Mouse (Mus musculus) cortical plate, adult 2 months (tissue): ENCODE measurements at regions not wholly inside any gene's neighbourhood (a gene's known extent, or its start where the extent isn't known, plus 50 kb on each side); places are given as distances from the start of the nearest gene placed in this dataset.

Experiments used
- H3K27ac ChIP-seq: fragments of 200-500 bp; 2 replicates; pipeline ENCODE4 v1.5.1; 2012; ENCODE audit warnings: low read length, control low read depth, inconsistent platforms; ENCODE audit not compliant: insufficient read depth
- H3K4me1 ChIP-seq: fragments of 200-500 bp; 2 replicates; pipeline ENCODE4 v1.6.1; 2011; ENCODE audit warnings: low read length; ENCODE audit not compliant: control insufficient read depth, insufficient read depth
- H3K4me3 ChIP-seq: fragments of 200-500 bp; 2 replicates; pipeline ENCODE4 v1.5.1; 2011; ENCODE audit warnings: mild to moderate bottlenecking, low read length, control low read depth; ENCODE audit not compliant: insufficient read depth
- CTCF ChIP-seq: fragments of 200-500 bp; IDR thresholded peaks from 2 replicates; pipeline ENCODE4 v1.5.1; 2011; ENCODE audit warnings: mild to moderate bottlenecking, control low read depth, low read length; ENCODE audit not compliant: insufficient read depth; ENCODE audit errors: extremely low read depth
- POLR2A ChIP-seq: fragments of 200-500 bp; IDR thresholded peaks from 2 replicates; pipeline ENCODE4 v1.6.1; 2011; ENCODE audit warnings: mild to moderate bottlenecking, low read length, control low read depth; ENCODE audit not compliant: insufficient read depth; ENCODE audit errors: extremely low read depth

GRCm38 (mm10) chr2:45650271-45650985, 533.2 kb upstream of the Zeb2 start:
- Histone ChIP-seq H3K4me3 (no peak overlapping the region), H3K27ac (no peak overlapping the region), H3K4me1 (no peaks in the 10 kb centered on the region)
- TF ChIP-seq POLR2A (no peak), CTCF (no peak)

GRCm38 (mm10) chr2:45647846-45648245, 530.7 kb upstream of the Zeb2 start:
- no peak overlapping the region for H3K4me3 ChIP-seq
- H3K4me1 ChIP-seq, result no peaks in the 10 kb centered on the region
- TF ChIP-seq POLR2A, result no peak
- no peak for TF ChIP-seq CTCF
- H3K27ac ChIP-seq, result no peak overlapping the region

DNA sequence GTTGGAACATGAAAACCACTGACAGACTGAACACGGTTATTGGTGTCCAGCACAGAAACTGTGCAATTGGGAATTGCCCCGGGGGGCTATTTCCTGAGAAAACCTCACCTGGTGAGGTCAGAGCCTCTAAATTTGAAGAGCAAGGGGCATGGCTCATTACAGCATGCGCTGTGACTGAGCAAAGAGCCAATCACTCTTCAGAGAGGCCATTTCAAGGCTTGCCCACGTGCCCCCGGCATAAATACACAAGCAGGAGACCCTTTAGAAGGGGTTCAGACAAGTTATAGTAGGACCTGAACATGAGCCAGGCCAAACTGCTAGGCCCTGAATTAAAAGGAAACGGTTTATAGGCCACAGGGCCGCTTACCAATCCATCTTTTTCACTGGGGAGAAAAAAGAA, 512.9 kb upstream of the Zeb2 start:
- no peak overlapping the region for H3K4me3 ChIP-seq

DNA sequence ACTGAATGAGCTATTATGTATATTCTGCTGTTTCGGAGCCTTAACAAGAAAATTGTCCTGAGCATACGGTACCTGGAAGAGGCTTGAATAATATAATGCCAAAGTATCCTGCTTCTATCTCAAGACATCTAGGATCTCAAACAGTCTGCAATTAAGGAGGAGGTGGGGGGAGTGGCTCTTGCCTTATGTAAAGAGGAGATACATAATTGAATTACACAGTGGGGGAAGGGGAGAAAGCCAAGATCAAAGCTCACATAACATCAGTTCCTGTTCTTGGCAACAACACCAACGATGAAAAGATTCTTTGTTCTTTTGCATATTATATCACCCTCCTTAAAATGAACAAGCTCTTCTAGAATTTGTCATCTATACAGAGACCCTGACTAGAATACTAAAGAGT, 512.4 kb upstream of the Zeb2 start:
- no peak overlapping the region for H3K4me3 ChIP-seq
- no peak for TF ChIP-seq CTCF
- TF ChIP-seq POLR2A, result no peak
- H3K4me1 ChIP-seq, result no peaks in the 10 kb centered on the region
- no peak overlapping the region for H3K27ac ChIP-seq

More for the DNA sequence above, 512.9 kb upstream of the Zeb2 start:
- no peaks in the 10 kb centered on the region for H3K4me1 ChIP-seq
- TF ChIP-seq CTCF, result no peak
- no peak for TF ChIP-seq POLR2A
- H3K27ac ChIP-seq, result no peak overlapping the region

DNA sequence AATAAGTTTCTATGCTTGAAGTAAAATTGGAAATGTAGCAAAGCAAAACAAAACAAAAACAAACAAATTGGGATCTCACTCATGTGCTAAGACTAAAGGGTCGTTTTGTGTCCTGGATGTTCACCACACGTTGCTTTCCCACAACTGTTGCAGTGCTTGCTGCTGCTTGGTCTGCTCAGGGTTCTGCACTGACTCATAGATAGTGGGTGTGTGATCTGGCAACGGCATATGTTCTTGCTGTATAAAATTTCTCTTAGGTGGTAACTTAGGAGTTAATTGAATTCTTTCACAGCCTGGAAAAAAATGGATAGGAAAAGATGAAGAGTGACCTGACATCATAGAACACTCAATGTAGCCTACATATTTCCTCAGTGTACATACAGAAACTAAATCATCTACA, 505.9 kb upstream of the Zeb2 start:
- Histone ChIP-seq H3K27ac (no peak overlapping the region), H3K4me1 (no peaks in the 10 kb centered on the region), H3K4me3 (no peak overlapping the region)
- TF ChIP-seq CTCF (no peak), POLR2A (no peak)

- Histone ChIP-seq H3K4me1 (no peaks in the 10 kb centered on the region), H3K4me3 (no peak overlapping the region), H3K27ac (no peak overlapping the region)
- no peak for TF ChIP-seq POLR2A
- no peak for TF ChIP-seq CTCF
These were observed 491.7 kb upstream of the Zeb2 start for GRCm38 (mm10) chr2:45608926-45609325.

DNA sequence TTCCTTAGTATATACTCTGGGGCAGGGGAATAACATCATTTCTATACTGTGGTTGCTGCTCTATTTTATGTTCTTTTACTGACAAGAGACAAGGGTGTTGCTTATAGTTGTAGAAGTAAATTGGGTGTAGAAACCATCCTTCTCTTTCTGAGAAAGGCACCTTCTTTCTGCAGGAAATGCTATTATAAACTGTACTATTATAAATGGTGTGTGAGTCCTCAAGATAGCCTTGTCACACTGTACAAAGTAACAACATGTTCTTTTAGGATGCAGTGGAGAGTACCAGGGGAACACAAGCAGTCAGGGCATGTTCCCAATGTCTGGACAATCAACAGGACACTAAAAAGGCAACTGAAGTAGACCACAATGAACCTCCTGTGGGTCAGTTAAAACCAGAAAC, 490.2 kb upstream of the Zeb2 start:
- TF ChIP-seq POLR2A (no peak), CTCF (no peak)
- H3K27ac ChIP-seq, result no peak overlapping the region

DNA sequence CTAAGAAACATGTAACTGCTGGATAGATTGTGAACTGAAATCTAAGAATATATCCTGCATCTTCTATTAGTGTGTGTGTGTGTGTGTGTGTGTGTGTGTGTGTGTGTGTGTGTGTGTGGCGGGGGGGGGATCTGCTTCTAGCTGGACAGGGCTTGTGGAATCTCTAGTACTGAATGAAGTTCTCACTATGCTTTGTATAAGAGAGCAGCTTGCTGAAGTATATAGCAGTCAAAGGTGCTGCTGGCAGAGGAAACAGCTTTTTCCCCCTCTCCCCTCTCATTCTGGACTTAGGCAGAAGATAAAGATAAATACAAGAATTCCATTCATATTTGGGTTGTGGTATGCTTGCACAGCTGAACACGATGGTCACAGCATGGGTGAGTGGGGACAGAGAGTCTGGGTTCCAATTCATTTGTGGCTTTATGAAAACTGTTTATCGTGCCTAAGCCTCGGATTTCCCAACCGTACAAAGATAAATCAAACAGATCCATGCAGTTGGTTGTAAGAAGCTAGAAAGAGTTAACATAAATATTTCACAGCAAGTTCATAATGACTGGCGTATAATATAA, 484.2 kb upstream of the Zeb2 start:
- H3K4me3 ChIP-seq, result no peak overlapping the region
- H3K4me1 ChIP-seq, result no peaks in the 10 kb centered on the region
- TF ChIP-seq CTCF (no peak), POLR2A (no peak)
- H3K27ac ChIP-seq, result no peak overlapping the region

More for the DNA sequence above, 490.2 kb upstream of the Zeb2 start:
- Histone ChIP-seq H3K4me3 (no peak overlapping the region), H3K4me1 (no peaks in the 10 kb centered on the region)

DNA sequence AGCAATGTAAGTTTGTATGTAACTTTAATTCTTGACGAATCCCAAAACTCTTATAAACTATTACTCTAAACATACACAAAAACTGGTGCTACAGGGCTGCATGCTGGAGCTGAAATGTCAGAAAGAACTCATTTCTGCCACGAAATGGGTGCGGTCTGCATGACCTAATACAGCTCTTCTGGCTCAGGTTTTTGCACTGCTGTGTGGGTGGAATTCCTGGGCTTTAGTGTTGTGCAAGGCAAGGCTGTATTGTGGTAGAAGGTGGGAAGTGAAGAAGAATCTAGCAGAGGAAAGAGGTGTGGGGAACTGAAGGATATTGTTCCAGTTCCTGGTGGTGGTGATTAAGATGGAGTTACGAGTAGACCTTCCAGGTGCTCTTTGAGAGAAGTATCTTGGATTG, 476.6 kb upstream of the Zeb2 start:
- Histone ChIP-seq H3K4me3 (no peak overlapping the region), H3K27ac (no peak overlapping the region), H3K4me1 (no peaks in the 10 kb centered on the region)
- TF ChIP-seq CTCF, result no peak
- no peak for TF ChIP-seq POLR2A

- Histone ChIP-seq H3K4me3 (no peak overlapping the region), H3K4me1 (no peaks in the 10 kb centered on the region), H3K27ac (no peak overlapping the region)
- TF ChIP-seq POLR2A, result no peak
- TF ChIP-seq CTCF, result no peak
These were observed 473.8 kb upstream of the Zeb2 start for GRCm38 (mm10) chr2:45590980-45591379.

DNA sequence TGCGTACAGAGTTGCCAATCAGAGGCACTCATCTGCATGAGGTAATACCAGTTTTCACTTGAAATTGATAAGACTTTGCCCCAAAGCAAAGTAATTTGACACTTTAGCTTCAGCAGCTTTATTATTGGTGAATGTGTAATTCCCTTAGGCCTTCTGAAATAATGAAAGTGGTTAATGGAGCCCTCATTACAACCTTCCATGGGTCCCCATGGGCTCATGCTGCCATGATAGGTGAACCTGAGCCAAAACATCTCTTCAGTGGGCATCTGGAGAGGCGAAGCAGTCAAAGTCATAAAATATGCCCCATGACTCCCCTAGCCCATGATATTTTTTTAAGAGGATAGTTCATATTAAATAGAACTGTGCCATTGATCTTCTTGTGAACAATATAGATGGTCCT, 471.1 kb upstream of the Zeb2 start:
- H3K27ac ChIP-seq, result no peak overlapping the region
- no peaks in the 10 kb centered on the region for H3K4me1 ChIP-seq
- TF ChIP-seq CTCF (no peak), POLR2A (no peak)

More for the DNA sequence above, 471.1 kb upstream of the Zeb2 start:
- no peak overlapping the region for H3K4me3 ChIP-seq
